Mouse (Mus musculus): ENCODE results near the gene Traf2. TPM values are rescaled to one million over a fixed set of nuclear protein-coding genes. Genes with fewer than 3 reads are reported as not detected.

Gene Traf2
- polyA plus RNA-seq, 1 experiment: 15.5 TPM

GRCm38 (mm10) chr2:25581901-25582301 is 35.2 kb upstream of the Traf2 start:
- Histone ChIP-seq H3K4me3 (ENCODE audit: insufficient read depth, low read length) (no peak overlapping the region), H3K4me1 (ENCODE audit: control insufficient read depth, insufficient read depth, low read length) (peaks cover 21% of the 10 kb centered on the region), H3K27ac (ENCODE audit: insufficient read depth, low read depth, low read length) (no peak overlapping the region)
- TF ChIP-seq CTCF (IDR thresholded peaks at IDR 0.05; ENCODE audit: low read depth, low read length) (peak; percentile 27), POLR2A (IDR thresholded peaks at IDR 0.05; ENCODE audit: borderline replicate concordance, low read depth, low read length) (no peak)

- Histone ChIP-seq H3K27ac (ENCODE audit: insufficient read depth, low read depth, low read length) (no peak within 1 kb of the TSS), H3K4me3 (ENCODE audit: insufficient read depth, low read length) (peak within 1 kb of the TSS; percentile 21), H3K4me1 (ENCODE audit: control insufficient read depth, insufficient read depth, low read length) (peaks cover 21% of the 10 kb centered on the region)
- TF ChIP-seq CTCF (IDR thresholded peaks at IDR 0.05; ENCODE audit: low read depth, low read length): peak; percentile 77
- TF ChIP-seq POLR2A (IDR thresholded peaks at IDR 0.05; ENCODE audit: borderline replicate concordance, low read depth, low read length): no peak
These were observed 34.6 kb upstream of the Traf2 start, which contains the start of gene Ajm1 for GRCm38 (mm10) chr2:25581294-25581864. Gene Ajm1, minus strand, starts transcription at chr2:25581757.

DNA sequence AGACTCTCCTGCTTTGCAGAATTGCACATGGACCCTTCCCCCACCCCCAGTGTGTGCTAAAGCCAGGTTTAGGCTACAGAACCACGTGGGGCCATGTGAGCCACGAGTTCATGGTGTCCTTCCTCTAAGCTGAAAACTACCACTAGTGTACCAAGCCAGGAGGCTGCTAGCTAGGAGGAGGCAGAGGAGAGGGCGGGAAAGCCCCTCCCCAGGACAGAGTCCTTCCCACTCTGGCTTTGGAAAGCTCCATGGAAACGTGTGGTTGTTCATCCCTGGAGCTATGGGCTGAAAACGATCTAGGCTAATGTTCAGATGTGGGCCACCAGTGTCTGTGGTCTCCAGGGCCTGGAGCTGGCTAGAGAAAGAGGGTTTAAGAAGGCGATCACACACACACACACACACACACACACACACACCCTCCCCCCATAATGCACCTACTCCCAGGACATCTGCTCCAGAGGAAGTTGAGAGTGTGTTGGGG is 33.9 kb upstream of the Traf2 start:
- TF ChIP-seq CTCF (IDR thresholded peaks at IDR 0.05; ENCODE audit: low read depth, low read length) (no peak), POLR2A (IDR thresholded peaks at IDR 0.05; ENCODE audit: borderline replicate concordance, low read depth, low read length) (no peak)
- Histone ChIP-seq H3K4me1 (ENCODE audit: control insufficient read depth, insufficient read depth, low read length) (peaks cover 24% of the 10 kb centered on the region), H3K4me3 (ENCODE audit: insufficient read depth, low read length) (no peak overlapping the region), H3K27ac (ENCODE audit: insufficient read depth, low read depth, low read length) (no peak overlapping the region)

DNA sequence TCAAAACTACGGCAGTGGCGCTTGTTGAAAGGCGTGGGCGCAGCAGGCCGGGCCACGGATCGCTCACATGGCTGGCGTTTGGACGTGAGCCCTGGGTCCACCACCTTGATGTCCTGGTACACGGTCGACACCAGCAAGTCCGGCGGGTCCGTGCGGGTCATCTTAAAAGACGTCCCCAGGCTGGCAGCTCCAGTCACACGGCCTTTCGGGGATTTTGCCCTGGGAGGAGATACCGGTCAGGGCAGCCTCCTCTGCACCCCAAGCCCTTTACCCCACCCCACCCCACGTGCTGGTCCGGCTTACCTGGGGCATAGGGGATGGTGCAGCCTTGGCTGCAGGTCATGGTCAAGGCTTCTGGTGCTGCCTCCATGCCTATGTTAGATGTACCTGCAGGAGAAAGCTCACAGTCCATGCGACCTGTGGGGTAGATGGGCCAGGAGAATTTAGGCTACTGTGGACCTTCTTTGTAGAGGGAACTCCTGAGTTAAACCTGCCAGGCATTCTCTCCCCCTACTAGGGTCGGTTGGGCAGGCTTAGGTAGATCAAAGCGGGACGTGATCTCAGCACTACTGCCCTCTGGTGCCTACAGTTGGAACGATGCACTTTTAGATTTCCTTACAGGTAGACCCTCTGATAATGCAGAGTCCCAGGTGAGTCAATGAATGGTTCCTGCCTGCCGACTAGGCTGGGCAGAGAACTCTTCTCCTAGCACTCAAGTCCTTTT is 33.2 kb upstream of the Traf2 start:
- H3K4me1 ChIP-seq (ENCODE audit: control insufficient read depth, insufficient read depth, low read length): peaks cover 28% of the 10 kb centered on the region
- TF ChIP-seq POLR2A (IDR thresholded peaks at IDR 0.05; ENCODE audit: borderline replicate concordance, low read depth, low read length) (no peak), CTCF (IDR thresholded peaks at IDR 0.05; ENCODE audit: low read depth, low read length) (peak; percentile 56)
- no peak overlapping the region for H3K27ac ChIP-seq (ENCODE audit: insufficient read depth, low read depth, low read length)
- H3K4me3 ChIP-seq (ENCODE audit: insufficient read depth, low read length): no peak overlapping the region

- Histone ChIP-seq H3K4me1 (ENCODE audit: control insufficient read depth, insufficient read depth, low read length) (peaks cover 28% of the 10 kb centered on the region), H3K27ac (ENCODE audit: insufficient read depth, low read depth, low read length) (no peak overlapping the region), H3K4me3 (ENCODE audit: insufficient read depth, low read length) (peak overlapping the region; percentile 5; the same call in 1 of the 2 replicates)
- TF ChIP-seq CTCF (IDR thresholded peaks at IDR 0.05; ENCODE audit: low read depth, low read length) (no peak), POLR2A (IDR thresholded peaks at IDR 0.05; ENCODE audit: borderline replicate concordance, low read depth, low read length) (no peak)
These were observed 32.3 kb upstream of the Traf2 start for GRCm38 (mm10) chr2:25578796-25579736.

- no peak overlapping the region; the same call in 1 of the 2 replicates for H3K4me3 ChIP-seq (ENCODE audit: insufficient read depth, low read length)
- H3K27ac ChIP-seq (ENCODE audit: insufficient read depth, low read depth, low read length): no peak overlapping the region
- peaks cover 34% of the 10 kb centered on the region for H3K4me1 ChIP-seq (ENCODE audit: control insufficient read depth, insufficient read depth, low read length)
- TF ChIP-seq POLR2A (IDR thresholded peaks at IDR 0.05; ENCODE audit: borderline replicate concordance, low read depth, low read length) (no peak), CTCF (IDR thresholded peaks at IDR 0.05; ENCODE audit: low read depth, low read length) (peak; percentile 35; the same call in 1 of the 2 replicates)
These were observed 31.4 kb upstream of the Traf2 start for GRCm38 (mm10) chr2:25577951-25578795.

- no peak overlapping the region for H3K27ac ChIP-seq (ENCODE audit: insufficient read depth, low read depth, low read length)
- no peak for TF ChIP-seq CTCF (IDR thresholded peaks at IDR 0.05; ENCODE audit: low read depth, low read length)
- TF ChIP-seq POLR2A (IDR thresholded peaks at IDR 0.05; ENCODE audit: borderline replicate concordance, low read depth, low read length): no peak
- H3K4me3 ChIP-seq (ENCODE audit: insufficient read depth, low read length): no peak overlapping the region
- H3K4me1 ChIP-seq (ENCODE audit: control insufficient read depth, insufficient read depth, low read length): peaks cover 25% of the 10 kb centered on the region
These were observed 30.5 kb upstream of the Traf2 start for GRCm38 (mm10) chr2:25576965-25577891.
